Mouse (Mus musculus): ENCODE data around the gene Slc52a3. TPM values are rescaled to one million over a fixed set of nuclear protein-coding genes. Genes with fewer than 3 reads are reported as not detected.

The Slc52a3 gene
- total and polyA plus RNA-seq, 3 experiments = 14.8 to 17.0 TPM; not detected in 1

DNA sequence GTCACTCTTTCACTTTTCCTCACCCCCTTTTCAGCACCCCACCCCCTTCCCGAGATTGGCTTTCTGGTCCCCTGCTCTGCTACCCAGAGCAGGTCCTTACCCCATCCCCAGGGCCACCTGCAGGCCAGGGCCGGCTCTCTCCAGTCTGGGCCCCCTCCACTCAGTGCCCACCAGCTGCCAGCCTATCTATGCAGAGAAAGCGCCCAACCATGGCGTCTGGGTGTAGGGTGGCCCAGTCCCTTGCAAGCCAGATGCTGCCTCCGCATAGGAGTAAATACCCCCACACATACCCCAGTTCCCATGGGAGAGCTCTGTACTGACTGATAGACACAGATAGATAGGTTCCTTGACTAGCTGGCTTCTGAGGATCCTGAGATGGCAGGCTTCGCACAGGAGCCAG, 4.4 kb downstream of the Slc52a3 start:
- Histone ChIP-seq H3K36me3 (ENCODE audit: control insufficient read depth in 1 of 2, insufficient read depth in 2 of 2, low read length in 2 of 2) (peaks cover 0 to 30% of the 10 kb centered on the region in 2 experiments; a peak in 2 of 4 replicates), H3K4me1 (ENCODE audit: control insufficient read depth in 1 of 2, insufficient read depth in 2 of 2, low read length in 2 of 2) (peaks cover 46 to 57% of the 10 kb centered on the region in 2 experiments), H3K9ac (ENCODE audit: control insufficient read depth, low read depth, low read length, poor library complexity, severe bottlenecking) (no peak overlapping the region), H3K27me3 (ENCODE audit: control insufficient read depth in 1 of 2, insufficient read depth in 2 of 2, low read length in 2 of 2) (no peaks in the 10 kb centered on the region), H3K79me2 (ENCODE audit: control insufficient read depth, insufficient read depth, low read length, poor library complexity) (no peaks in the 10 kb centered on the region), H3K4me3 (ENCODE audit: control insufficient read depth in 1 of 2, insufficient read depth in 1 of 2, low read depth in 2 of 2, low read length in 2 of 2) (no peak overlapping the region), H3K27ac (ENCODE audit: control insufficient read depth, low read depth, low read length) (no peak overlapping the region), H3K9me3 (replicated peaks; ENCODE audit: insufficient read depth, low read length) (no peaks in the 10 kb centered on the region)
- TF ChIP-seq MAX (IDR thresholded peaks at IDR 0.05; ENCODE audit: low read length) = no peak
- DNase-seq (ENCODE audit: low read depth, low spot score) = no peak

GRCm38 (mm10) chr2:152002529-152002928, 6.2 kb downstream of the Slc52a3 start:
- Histone ChIP-seq H3K27ac (ENCODE audit: control insufficient read depth, low read depth, low read length) (peak overlapping the region; percentile 62), H3K9ac (ENCODE audit: control insufficient read depth, low read depth, low read length, poor library complexity, severe bottlenecking) (no peak overlapping the region), H3K4me3 (ENCODE audit: control insufficient read depth in 1 of 2, insufficient read depth in 1 of 2, low read depth in 2 of 2, low read length in 2 of 2) (0 out of 4 replicates have a peak overlapping the region, but pooled peaks of 1 of the 2 experiments have one; percentile 6), H3K36me3 (ENCODE audit: control insufficient read depth in 1 of 2, insufficient read depth in 2 of 2, low read length in 2 of 2) (peaks cover 0 to 29% of the 10 kb centered on the region in 2 experiments; a peak in 2 of 4 replicates), H3K27me3 (ENCODE audit: control insufficient read depth in 1 of 2, insufficient read depth in 2 of 2, low read length in 2 of 2) (no peaks in the 10 kb centered on the region), H3K4me1 (ENCODE audit: control insufficient read depth in 1 of 2, insufficient read depth in 2 of 2, low read length in 2 of 2) (peaks cover 40 to 53% of the 10 kb centered on the region in 2 experiments), H3K9me3 (replicated peaks; ENCODE audit: insufficient read depth, low read length) (no peaks in the 10 kb centered on the region), H3K79me2 (ENCODE audit: control insufficient read depth, insufficient read depth, low read length, poor library complexity) (no peaks in the 10 kb centered on the region)
- DNase-seq (ENCODE audit: low read depth, low spot score) = peak; percentile 79
- peak; percentile 76 for TF ChIP-seq GATA1 (IDR thresholded peaks at IDR 0.05; ENCODE audit: low read depth, low read length)
- TF ChIP-seq MYC (IDR thresholded peaks at IDR 0.05; ENCODE audit: low read depth, low read length) = 0 out of 2 replicates have a peak, but pooled peaks have one; percentile 36
- peak; percentile 62 for TF ChIP-seq ELF1 (IDR thresholded peaks at IDR 0.05; ENCODE audit: low read depth, low read length)
- peak; percentile 23; the same call in 1 of the 2 replicates for TF ChIP-seq TAL1 (IDR thresholded peaks at IDR 0.05; ENCODE audit: low read length)
- peak; percentile 47 for TF ChIP-seq TCF12 (IDR thresholded peaks at IDR 0.05; ENCODE audit: low read depth, low read length)
- 0 out of 2 replicates have a peak, but pooled peaks have one; percentile 26 for TF ChIP-seq MAX (IDR thresholded peaks at IDR 0.05; ENCODE audit: low read length)
- no peak for TF ChIP-seq POLR2AphosphoS2 (IDR thresholded peaks at IDR 0.05; ENCODE audit: low read length)
- 0 out of 2 replicates have a peak, but pooled peaks have one; percentile 19 for TF ChIP-seq MXI1 (IDR thresholded peaks at IDR 0.05; ENCODE audit: low read depth, low read length)
- TF ChIP-seq POLR2A (IDR thresholded peaks at IDR 0.05; ENCODE audit: control insufficient read depth in 1 of 2, insufficient read depth in 1 of 2, low read depth in 1 of 2, low read length in 2 of 2, poor library complexity in 1 of 2) = no peak
- no peak for TF ChIP-seq CHD1 (IDR thresholded peaks at IDR 0.05; ENCODE audit: low read depth, low read length)
- peak; percentile 75 for TF ChIP-seq SIN3A (IDR thresholded peaks at IDR 0.05; ENCODE audit: low read length)
- no peak for TF ChIP-seq KAT2A (conservative IDR thresholded peaks at IDR 0.05; ENCODE audit: low read depth, low read length)
- TF ChIP-seq HCFC1 (IDR thresholded peaks at IDR 0.05; ENCODE audit: low read depth, low read length) = peak; percentile 29; the same call in 1 of the 2 replicates
- peak; percentile 85 for TF ChIP-seq ETS1 (IDR thresholded peaks at IDR 0.05; ENCODE audit: low read depth, low read length)
- peak; percentile 88 for TF ChIP-seq BHLHE40 (IDR thresholded peaks at IDR 0.05; ENCODE audit: borderline replicate concordance, low read depth, low read length)
- TF ChIP-seq POLR2AphosphoS5 (IDR thresholded peaks at IDR 0.05; ENCODE audit: borderline replicate concordance, low read depth, low read length) = no peak
- no peak for TF ChIP-seq MEF2A (IDR thresholded peaks at IDR 0.05; ENCODE audit: extremely low read depth, insufficient replicate concordance, low read depth, low read length, poor library complexity, severe bottlenecking)
- peak; percentile 74; the same call in 1 of the 2 replicates for TF ChIP-seq RCOR1 (IDR thresholded peaks at IDR 0.05; ENCODE audit: low read depth, low read length)
- peak; percentile 67; the same call in 1 of the 2 replicates for TF ChIP-seq TBP (IDR thresholded peaks at IDR 0.05; ENCODE audit: low read depth, low read length)
- TF ChIP-seq EP300 (IDR thresholded peaks at IDR 0.05; ENCODE audit: low read depth in 1 of 2, low read length in 2 of 2) = peak; percentile 81 to 82
- no peak for TF ChIP-seq E2F4 (IDR thresholded peaks at IDR 0.05; ENCODE audit: borderline replicate concordance, low read depth, low read length)
- TF ChIP-seq ZKSCAN1 (IDR thresholded peaks at IDR 0.05; ENCODE audit: low read depth, low read length) = no peak
